Mouse (Mus musculus): ENCODE measurements around the gene Jazf1.

GRCm38 (mm10) chr6:52903226-52903960 lies 165.0 kb downstream of the Jazf1 start:
- TF ChIP-seq GATA1 (IDR thresholded peaks at IDR 0.05; ENCODE audit: borderline replicate concordance, low read length) (no peak), FLI1 (IDR thresholded peaks at IDR 0.05; ENCODE audit: low read length) (no peak)

All from megakaryocyte, embryonic 14.5 days (primary cell).